Mouse (Mus musculus): ENCODE measurements around the gene Gm45716.

Gm45716 gene

DNA sequence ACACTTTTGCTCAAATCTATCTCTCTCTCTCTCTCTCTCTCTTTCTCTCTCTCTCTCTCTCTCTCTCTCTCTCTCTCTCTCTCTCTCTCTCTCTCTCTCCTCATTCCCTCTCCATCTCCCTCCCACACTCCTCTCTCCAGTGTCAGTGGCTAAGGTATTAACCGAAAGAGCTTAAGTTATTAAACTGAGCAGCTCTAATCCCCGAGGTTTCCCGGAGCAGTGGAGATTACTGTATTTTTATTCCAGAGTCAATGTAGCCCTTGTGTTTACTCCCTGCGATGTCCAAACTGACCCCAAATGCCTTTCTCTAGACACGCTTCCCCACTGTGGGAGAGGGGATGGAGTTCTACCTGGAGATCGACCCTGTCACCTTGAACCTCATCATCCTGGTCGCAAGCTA lies at the start of gene Gm45716:
Gene Gm45716, plus strand, starts transcription at position 243 of the 400 bp plus-strand sequence.
- no peak for DNase-seq (ENCODE audit: low spot score)

DNA sequence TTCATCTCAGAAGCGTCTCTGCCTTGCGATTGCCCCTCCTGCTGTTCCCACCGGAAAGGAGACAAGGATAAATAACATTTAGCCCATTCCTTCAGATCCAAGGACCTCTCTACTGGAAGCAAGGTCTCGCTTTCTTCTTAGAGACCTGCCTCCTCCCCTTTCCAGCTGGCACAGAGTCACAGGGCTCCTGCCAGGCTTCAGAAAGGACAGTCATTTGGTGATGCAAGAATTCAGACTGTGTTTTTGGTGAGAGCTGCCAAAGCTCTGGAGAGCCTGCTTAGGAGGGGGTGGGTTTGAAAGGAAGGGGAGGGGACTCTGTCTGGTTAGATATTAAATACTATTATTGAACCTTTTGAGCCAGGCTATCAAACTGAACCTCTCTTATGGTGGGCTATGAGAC lies 45.1 kb upstream of the Gm45716 start:
- no peak for DNase-seq (ENCODE audit: low spot score)

DNA sequence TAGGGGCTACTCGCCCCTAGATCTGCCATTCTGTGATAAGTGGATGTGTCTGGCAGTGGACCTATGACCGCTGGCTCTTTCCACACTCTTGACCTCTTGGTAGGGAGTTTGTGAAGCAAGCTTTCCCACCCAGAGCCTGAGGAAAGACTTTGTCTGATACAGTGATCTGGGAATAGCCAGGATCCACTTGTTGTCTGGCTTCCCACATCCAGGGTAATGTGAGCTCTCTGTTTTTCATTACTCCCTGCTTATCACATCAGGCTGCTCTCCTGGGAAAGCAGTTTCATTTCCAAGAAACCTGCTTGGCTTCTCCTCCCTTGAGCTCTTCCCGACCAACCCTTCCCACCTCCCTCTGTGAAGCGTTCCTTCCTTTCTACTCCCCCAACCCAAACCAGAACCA lies 44.5 kb upstream of the Gm45716 start:
- no peak for DNase-seq (ENCODE audit: low spot score)

DNA sequence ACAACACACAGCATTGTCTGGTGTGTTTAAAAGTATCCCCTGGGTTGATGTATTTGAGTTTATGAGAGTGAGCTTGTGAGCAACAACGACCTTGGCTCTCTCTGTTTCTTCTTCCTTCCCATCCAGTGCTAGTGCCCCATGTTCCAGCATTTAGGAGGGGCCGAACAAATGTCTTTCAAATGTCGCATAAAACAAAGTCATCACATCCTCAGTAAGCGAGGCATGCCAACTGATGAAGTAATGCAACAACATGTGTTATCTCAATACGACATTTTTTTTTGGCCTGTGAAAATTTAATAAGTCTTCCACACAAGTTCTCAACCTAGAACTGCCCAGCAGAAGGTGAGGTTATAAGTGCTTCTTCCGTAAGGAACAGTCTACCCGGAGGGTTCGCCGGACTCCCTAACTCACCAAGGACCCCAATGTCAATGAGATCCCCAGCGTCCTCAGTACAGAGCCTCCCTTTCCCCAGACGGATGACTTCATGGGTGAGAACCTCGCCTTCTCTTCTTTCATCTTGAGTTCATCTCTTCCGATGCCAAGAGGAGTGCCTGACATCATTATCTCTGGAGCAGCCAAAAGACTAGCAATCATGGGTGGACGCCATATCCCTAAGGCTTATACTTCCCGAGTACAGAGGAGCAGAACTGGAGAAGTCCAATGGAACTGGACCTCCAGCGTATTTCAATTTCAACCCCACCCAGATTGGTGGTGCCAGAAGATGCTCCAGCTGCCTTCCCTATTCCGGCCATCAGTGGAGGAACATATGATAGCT lies 41.2 kb upstream of the Gm45716 start:
- DNase-seq (ENCODE audit: low spot score): no peak

DNA sequence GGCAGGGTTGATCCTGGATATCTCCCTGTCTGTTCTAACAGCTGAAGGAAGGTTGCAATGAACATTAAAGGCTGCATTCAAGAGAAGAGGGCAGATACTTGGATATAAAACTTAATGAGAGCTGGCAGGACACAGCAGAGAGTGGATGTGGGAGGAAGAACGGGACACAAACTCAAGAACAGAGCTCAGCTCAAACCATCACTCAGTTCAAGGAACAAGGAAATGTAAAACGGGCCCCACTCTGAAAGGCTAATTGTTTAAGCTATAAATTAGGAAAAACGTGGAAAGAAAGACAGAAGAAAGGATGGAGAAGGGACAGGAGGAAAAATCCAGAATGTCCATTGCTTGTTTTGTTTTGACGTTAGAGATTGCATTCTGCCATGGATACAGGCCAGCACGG lies 32.4 kb upstream of the Gm45716 start:
- DNase-seq (ENCODE audit: low spot score): no peak

DNA sequence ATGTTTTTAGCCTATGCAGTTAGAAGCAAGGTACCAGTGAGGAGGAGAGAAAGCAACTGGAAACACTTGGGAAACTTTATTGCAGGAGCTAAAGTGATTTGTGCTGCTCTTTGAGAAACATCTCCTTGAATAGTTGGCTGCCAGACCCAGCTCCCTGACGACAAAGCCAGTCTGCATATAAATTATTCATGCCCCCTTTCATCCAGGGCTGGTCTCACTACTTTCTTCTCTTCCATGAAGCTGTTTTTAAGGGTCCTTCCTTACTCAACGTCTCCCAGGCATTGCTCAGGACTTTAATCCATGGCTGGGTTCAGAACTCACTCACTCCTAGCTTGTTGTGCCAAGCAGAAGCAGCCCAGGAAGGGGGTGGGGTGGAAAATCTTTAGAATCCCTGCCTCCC lies 32.0 kb upstream of the Gm45716 start:
- DNase-seq (ENCODE audit: low spot score): no peak

DNA sequence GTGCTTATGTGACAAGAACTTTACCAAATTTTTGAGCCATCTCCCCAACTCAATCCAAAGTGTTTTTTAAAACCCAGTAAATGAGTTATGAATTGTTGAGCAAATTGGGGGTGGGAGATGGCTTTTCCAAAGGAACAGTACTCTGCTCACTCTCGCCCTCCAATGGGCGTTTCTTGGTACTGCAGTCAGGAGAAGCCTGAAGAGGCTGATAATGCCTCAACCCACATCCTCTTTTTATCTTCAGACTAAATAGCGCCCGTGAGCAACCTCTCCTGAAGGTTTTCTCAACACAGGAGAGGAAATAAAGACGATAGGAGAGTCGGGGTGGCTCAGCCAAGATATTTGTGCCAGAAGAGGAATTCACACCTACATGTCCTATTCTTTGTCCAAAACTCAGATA lies 19.7 kb upstream of the Gm45716 start:
- peak; percentile 60 for DNase-seq (ENCODE audit: low spot score)

DNA sequence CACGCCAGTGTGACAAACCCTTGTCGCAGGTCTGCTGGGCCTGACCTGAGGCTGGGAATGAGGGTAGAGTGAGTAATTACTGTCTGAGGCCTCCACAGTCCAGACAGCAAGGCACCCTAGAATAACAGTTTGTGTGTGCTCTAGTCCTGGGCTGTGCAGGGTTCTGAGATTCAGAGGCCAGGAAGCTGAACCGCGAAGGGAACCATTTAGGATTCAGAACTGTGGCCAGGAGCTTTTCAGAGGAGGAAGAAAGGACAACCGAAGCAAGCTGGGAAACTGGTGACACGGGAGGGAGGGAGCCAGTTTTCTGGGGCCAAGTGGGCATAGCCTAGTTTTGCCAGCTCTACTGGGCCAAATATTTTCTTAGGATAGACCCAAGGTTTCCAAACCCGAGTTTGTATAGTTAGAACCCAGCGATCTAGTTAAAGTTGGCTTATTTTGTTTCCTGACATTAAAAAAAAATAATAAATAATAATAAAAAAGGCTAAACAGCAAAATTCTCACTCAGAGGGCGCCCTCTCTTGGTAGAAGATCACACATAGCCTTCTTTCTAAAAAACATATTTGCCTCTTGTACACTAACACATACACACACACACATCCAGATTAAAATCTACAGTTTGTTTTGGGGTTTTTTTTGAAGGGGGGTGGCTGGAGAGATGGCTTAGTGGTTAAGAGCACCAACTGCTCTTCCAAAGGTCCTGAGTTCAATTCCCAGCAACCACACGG lies 19.0 kb upstream of the Gm45716 start:
- DNase-seq (ENCODE audit: low spot score): peak; percentile 26

DNA sequence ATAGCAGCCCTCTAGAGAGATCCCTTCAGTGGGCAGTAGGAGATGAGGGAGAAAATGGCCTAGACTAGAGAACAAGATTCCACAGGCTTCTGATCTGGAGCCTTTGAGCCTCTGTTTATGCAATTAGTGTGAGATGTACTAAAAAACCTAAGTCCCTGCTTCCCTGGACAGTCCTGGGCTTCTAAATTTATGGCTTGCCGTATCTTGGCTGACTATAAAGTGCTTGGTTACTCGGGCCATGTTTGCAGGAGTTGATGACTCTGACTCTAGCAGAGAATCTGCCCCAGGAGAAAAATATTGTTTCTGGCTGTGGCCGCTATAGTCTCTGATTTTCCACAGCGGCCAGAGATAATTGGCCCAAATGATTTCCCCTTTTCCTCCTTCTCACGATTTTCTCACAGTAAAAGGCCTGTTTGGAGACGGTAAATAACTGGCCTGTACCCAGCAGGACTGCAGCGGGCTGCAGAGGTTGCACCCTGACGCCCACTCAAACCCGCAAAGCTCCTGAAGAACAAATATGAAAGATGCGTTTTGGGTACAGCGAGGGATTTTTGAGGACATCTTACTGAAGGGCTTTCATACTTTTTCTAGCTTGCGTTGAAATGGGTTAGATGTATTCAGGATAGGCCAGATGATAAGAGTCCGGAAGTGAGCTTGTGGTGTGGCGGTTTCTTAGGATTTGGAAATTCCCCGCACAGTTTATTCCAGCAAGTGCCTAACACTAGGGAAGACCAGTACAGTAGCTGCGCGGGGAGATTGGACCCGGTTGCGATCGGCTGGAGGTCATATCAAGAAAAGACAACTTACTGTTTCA lies 18.1 kb upstream of the Gm45716 start:
- no peak for DNase-seq (ENCODE audit: low spot score)

DNA sequence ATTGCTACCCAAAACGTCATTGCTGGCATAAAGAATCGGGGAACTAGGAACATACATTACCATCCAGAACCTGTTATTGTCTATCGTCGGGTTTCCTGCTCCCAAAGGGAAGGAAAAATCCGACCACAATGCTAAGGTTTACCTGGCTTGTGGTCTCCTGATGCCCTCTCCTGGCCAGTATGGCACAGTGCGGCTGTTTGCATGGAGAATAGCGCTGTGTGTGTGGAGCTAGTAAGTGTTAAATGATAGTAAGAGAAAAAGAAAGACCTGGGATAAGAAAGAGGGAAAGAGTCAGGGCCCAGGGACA lies 17.5 kb upstream of the Gm45716 start:
- DNase-seq (ENCODE audit: low spot score): peak; percentile 86

DNA sequence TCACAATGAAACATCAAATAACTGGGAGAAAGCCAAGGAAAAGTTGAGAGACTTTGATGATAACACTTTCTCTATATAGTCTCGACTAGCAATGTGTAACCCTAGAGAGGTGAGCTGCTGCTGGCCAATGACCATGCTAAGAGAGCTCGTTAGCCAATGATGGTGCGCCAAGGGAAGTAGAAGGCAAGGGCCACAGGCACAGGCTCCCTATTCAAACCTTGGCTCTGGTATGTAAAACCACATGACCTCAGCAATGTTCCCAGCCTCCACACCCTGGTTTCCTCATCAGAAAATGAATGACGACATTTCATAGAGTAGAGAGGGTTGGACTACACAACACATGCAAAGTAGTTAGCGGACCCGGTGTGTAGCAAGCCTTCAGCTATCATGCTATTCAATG lies 15.2 kb upstream of the Gm45716 start:
- DNase-seq (ENCODE audit: low spot score): no peak

DNA sequence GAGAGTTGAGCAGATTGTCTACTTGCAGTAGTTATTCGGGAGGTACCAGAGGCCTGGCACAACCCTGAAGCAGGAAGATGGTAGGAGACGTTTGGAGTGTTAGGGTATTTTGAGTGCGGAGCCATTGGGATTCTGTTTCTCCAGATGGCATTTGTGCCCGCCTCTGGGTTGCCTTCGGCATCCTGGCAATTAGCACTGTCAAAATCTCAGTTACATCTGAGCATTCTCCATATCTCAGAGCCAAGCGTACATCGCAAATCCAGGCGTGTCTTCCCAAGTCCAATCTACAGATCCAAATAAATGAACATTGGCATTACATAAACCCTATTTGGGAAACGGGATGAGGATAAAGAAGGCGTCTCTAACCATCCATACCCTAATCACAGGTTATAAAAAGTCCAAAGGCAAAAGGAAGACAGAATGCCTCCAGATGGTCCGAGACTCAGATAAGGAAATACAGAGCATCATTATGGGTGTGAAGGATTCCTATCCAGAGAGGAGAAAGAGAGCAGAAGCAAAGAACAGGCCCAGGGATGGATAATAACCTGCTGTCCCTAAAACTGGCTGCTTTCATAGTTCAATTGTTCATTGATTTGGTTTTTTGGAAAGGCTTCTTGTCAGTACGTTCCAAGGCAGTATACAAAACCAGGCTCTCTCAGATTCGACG lies 11.7 kb upstream of the Gm45716 start:
- no peak for DNase-seq (ENCODE audit: low spot score)

DNA sequence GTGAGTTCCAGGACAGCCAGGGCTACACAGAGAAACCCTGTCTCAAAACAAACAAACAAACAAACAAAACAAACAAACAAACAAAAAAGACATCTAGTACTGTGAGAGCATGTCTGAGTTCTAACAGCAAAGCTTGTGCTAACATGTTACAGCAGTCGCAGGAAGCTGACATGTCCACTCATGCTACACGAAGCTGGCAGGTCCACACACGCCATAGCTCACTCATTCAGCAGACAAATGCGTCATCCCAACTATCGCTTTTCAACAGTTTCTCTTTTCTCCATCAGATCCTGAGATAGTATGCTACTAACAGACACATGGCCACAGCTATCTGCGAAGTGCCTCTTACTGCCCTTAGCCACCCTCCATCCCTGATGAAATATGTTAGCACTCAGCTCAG lies 10.1 kb upstream of the Gm45716 start:
- no peak for DNase-seq (ENCODE audit: low spot score)

DNA sequence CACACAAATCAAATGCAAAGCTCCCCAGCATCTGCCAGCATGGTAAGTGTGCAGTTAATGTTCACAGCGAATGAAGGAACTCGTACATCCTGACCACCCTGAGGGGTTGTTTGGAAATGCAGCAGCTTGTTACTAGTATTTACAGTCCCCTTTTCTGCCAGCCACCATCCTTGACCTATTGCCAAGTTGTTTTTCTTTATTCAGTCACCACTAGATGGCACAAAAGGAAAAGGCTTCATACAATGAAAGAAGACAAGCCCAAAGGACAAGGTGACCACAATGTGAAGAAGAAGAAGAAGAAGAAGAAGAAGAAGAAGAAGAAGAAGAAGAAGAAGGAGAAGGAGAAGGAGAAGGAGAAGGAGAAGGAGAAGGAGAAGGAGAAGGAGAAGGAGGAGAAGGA lies 4.1 kb upstream of the Gm45716 start:
- peak; percentile 75 for DNase-seq (ENCODE audit: low spot score)

DNA sequence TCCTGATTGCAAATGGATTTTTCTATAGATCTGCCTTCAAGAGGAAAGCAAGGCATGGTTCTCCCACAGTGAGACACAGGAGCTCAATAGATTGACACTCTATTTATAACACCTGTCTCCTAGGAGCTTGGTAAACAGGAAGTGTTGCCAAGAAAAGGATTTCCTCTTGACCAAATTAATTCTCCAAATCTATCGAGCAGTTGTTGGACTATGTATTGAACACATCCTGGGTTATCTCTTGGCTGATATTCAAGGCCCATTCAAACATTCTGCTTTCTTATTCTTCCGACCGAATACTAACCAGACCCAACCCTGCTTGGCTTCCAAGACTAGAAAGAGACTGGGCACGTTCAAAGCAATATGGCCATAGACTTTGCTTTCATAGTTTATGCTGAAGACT lies 2.7 kb upstream of the Gm45716 start:
- no peak for DNase-seq (ENCODE audit: low spot score)

DNA sequence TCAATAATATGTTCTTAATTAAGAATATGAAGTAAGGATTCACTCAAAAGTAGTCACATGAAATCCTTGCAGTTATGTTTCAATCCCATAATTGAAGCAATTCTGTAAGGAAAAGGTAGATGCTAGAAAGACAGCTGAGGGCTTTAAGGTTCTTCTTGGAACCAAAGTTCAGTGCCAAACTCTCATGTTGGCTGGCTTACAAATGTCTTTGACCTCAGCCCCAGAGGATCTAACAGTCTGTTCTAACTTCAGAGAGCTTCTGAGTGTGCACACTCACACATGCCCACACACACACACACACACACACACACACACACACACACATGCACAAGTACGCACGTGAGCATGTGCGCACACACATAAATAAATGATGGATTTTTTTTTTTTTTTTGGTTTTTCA lies 2.7 kb downstream of the Gm45716 start:
- DNase-seq (ENCODE audit: low spot score): no peak

DNA sequence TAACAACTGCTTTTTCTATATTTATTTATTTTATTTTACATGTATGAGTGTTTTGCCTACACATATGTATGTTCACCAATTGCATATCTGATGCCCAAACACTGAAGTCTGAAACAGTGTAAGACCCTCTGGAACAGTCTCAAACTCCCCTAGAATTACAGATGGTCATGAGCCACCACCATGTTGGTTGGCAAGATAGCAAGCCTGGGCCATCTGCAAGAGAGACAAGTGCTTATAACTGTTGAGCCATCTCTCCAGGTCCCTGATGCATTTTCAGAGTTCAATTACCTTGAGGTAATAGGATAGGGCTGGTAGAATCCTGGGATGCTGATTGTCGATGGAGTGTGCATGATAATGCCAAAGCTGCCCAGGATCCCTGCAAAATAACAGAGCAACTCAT lies 7.5 kb downstream of the Gm45716 start:
- no peak for DNase-seq (ENCODE audit: low spot score)

DNA sequence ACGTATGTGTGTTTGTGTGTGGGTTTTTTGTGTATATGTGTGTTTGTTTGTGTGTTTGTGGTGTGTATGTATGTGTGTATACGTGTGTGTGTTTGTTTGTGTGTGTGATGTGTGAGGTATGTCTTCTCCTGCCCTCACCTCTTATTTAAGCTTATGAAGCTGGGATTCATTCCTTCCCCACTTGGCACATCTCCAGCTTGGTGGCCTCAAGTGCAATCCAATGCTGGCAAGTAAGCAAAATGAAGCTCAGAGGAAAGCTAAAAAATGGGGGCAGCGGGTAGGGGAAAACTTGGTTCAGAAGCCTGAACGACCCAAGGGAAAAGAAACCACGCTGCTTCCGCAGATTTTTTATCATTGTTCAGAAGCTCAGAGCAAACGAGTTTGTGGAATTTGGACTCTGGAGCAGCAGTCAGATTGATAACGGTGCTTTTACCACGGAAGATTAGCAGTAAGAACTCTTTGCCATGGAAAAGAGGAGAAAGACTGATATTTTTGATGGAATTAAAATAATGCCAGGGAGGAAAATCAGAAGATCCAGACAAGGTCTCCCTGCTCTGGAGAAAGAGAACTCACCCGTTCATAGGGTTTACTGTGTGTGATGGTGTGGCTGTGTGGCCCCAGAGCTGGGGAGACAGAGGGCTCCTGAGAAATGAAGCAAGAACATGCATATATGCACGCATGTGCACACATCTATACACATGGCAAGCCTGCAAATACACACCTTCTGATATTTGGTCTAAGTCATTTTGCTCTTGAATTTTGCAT lies 8.5 kb downstream of the Gm45716 start:
- no peak for DNase-seq (ENCODE audit: low spot score)

DNA sequence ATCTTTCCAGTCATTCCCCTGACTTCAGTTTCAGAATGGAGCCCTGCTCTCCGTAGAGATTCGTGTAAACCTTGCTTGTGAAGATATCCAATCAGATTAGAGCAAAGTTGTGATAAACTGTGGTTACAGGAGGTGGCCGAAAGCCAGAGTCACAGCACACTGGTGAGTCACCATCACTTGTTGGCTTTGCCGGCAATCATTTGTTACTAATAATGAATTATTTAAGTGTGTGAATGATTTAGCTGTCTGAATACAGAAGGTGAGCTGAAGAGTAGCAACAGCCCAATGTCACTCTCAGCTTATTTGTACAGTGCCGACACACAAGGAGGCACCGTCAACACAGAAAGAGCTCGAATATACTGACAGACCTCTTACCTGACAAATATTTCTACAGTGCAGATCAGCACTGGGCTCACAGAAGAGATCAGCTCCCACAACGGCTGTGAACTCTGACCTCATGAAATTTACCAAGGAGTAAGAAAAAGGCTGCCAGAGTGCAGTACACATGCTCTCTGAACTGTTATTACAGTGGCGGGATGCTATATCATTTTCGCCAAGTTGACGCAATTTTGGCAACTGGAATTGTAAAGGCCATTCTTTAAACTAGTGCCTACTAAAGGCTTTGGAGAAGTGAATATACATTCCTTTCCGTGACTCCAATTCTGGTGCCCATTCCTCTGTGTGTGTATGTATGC lies 9.2 kb downstream of the Gm45716 start:
- no peak for DNase-seq (ENCODE audit: low spot score)

DNA sequence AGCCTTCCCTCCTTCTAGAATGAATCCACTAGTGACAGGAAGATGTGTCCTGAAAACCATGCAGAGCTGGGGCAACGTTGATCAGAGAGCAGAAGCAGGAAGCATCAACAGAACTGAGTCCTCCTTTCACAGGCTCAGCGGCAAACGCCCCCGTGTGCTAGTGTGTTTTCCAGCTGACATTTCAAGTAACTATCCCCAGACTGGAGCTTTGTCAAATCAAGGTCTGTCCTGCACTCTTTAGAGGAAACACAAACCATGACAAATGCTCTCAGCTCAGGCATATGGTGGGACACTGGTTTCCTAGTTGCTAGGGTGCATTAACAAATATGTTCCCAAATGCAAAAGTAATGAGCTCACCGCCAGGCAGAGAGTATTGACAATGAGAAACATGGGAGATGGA lies 10.6 kb downstream of the Gm45716 start:
- no peak for DNase-seq (ENCODE audit: low spot score)

DNA sequence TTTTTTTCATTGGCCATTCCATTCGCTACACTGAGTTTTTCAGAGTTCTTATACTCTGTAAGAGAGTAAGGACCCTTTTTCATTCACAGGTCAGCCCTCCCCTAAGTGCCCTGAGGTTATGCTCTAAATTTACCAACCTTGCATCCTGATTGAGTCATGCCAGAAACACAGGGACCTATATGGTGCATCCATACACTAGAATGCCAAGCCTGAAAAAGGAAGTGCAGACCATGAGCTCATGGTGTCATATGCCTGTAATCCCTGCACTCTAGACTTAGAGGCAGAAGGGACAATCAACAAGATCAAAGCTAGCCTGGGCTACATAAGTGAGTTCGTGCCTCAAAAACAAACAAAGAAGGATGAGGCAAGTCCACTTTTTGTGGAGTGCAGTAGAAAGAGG lies 13.3 kb downstream of the Gm45716 start:
- DNase-seq (ENCODE audit: low spot score): no peak

Data from retina, embryonic 14.5 days (tissue).